Mouse (Mus musculus): ENCODE data around the gene Fat4. TPM values are rescaled to one million over a fixed set of nuclear protein-coding genes. Genes with fewer than 3 reads are reported as not detected.

Fat4 gene
- polyA plus RNA-seq, 1 experiment, result 1.6 TPM

GRCm38 (mm10) chr3:39010544-39010943 lies 123.8 kb downstream of the Fat4 start:
- Histone ChIP-seq H3K27ac (ENCODE audit: insufficient read depth, low read depth, low read length) (no peak overlapping the region), H3K27me3 (replicated peaks; ENCODE audit: control insufficient read depth, insufficient read depth, low read length) (no peaks in the 10 kb centered on the region), H3K4me3 (ENCODE audit: insufficient read depth, low read depth, low read length) (no peak overlapping the region), H3K36me3 (ENCODE audit: control insufficient read depth, insufficient read depth, low read length) (no peaks in the 10 kb centered on the region), H3K4me1 (ENCODE audit: control insufficient read depth, insufficient read depth, low read length) (no peaks in the 10 kb centered on the region)
- TF ChIP-seq POLR2A (IDR thresholded peaks at IDR 0.05; ENCODE audit: low read depth, low read length) (no peak), CTCF (conservative IDR thresholded peaks at IDR 0.05; ENCODE audit: insufficient read depth, insufficient read length, low read depth, low read length) (no peak)
- WGBS, result 76% methylated on average over 7 of the region's 7 CpGs
- no peak for DNase-seq

- no peak overlapping the region for H3K27ac ChIP-seq (ENCODE audit: insufficient read depth, low read depth, low read length)
- no peaks in the 10 kb centered on the region for H3K36me3 ChIP-seq (ENCODE audit: control insufficient read depth, insufficient read depth, low read length)
- DNase-seq, result no peak
- H3K27me3 ChIP-seq (replicated peaks; ENCODE audit: control insufficient read depth, insufficient read depth, low read length), result no peaks in the 10 kb centered on the region
- WGBS, result 61% methylated on average over 1 of the region's 1 CpGs
- TF ChIP-seq POLR2A (IDR thresholded peaks at IDR 0.05; ENCODE audit: low read depth, low read length) (no peak), CTCF (conservative IDR thresholded peaks at IDR 0.05; ENCODE audit: insufficient read depth, insufficient read length, low read depth, low read length) (no peak)
- no peak overlapping the region for H3K4me3 ChIP-seq (ENCODE audit: insufficient read depth, low read depth, low read length)
- H3K4me1 ChIP-seq (ENCODE audit: control insufficient read depth, insufficient read depth, low read length), result no peaks in the 10 kb centered on the region
These were observed 130.9 kb downstream of the Fat4 start for GRCm38 (mm10) chr3:39017633-39018032.

GRCm38 (mm10) chr3:39036113-39036512 lies 149.4 kb downstream of the Fat4 start:
- 49% methylated on average over 2 of the region's 2 CpGs for WGBS
- H3K36me3 ChIP-seq (ENCODE audit: control insufficient read depth, insufficient read depth, low read length), result no peaks in the 10 kb centered on the region
- no peaks in the 10 kb centered on the region for H3K27me3 ChIP-seq (replicated peaks; ENCODE audit: control insufficient read depth, insufficient read depth, low read length)
- no peaks in the 10 kb centered on the region for H3K4me1 ChIP-seq (ENCODE audit: control insufficient read depth, insufficient read depth, low read length)
- no peak overlapping the region for H3K27ac ChIP-seq (ENCODE audit: insufficient read depth, low read depth, low read length)
- no peak for TF ChIP-seq CTCF (conservative IDR thresholded peaks at IDR 0.05; ENCODE audit: insufficient read depth, insufficient read length, low read depth, low read length)
- no peak for TF ChIP-seq POLR2A (IDR thresholded peaks at IDR 0.05; ENCODE audit: low read depth, low read length)
- H3K4me3 ChIP-seq (ENCODE audit: insufficient read depth, low read depth, low read length), result no peak overlapping the region
- no peak for DNase-seq

GRCm38 (mm10) chr3:39046425-39046824 lies 159.7 kb downstream of the Fat4 start:
- no peak for DNase-seq

DNA sequence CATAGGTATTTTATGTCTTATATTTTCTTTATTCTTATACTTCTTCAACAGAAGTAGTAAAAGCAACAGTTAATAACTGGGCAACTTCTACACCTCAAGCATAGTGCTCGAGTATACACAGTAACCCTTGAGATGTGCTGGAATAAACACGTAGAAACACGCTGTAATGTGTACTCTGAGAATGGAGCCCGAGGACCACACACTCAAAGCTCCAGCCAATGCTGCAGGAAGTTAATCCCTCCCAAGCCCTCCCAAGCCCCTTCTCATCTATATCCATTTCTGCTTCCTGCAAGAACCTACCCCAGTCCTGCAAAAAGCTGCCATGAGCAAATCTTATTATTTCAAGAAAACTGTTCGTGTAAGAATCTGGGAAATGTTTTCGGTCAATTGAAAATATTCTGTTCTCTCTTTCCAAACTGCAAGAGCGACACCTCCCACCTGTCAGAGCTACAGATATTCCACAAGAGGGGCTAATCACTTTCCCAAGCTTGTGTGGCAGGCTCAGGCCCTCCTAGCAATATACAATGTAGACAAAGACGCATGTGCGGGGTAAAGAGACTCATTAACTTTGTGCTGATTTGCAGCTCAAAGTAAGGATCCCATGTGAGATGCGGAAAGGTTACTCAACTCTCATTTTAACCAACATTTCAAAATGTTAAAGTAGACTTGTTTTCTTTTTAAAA lies 161.0 kb downstream of the Fat4 start:
- DNase-seq, result no peak
- Histone ChIP-seq H3K4me1 (ENCODE audit: control insufficient read depth, insufficient read depth, low read length) (no peaks in the 10 kb centered on the region), H3K36me3 (ENCODE audit: control insufficient read depth, insufficient read depth, low read length) (no peaks in the 10 kb centered on the region), H3K27ac (ENCODE audit: insufficient read depth, low read depth, low read length) (no peak overlapping the region), H3K4me3 (ENCODE audit: insufficient read depth, low read depth, low read length) (no peak overlapping the region), H3K27me3 (replicated peaks; ENCODE audit: control insufficient read depth, insufficient read depth, low read length) (no peaks in the 10 kb centered on the region)
- 84% methylated on average over 10 of the region's 10 CpGs for WGBS
- TF ChIP-seq CTCF (conservative IDR thresholded peaks at IDR 0.05; ENCODE audit: insufficient read depth, insufficient read length, low read depth, low read length) (no peak), POLR2A (IDR thresholded peaks at IDR 0.05; ENCODE audit: low read depth, low read length) (no peak)

More at GRCm38 (mm10) chr3:39046425-39046824, 159.7 kb downstream of the Fat4 start:
- no peaks in the 10 kb centered on the region for H3K36me3 ChIP-seq (ENCODE audit: control insufficient read depth, insufficient read depth, low read length)
- no peaks in the 10 kb centered on the region; the same call in 1 of the 2 replicates for H3K4me1 ChIP-seq (ENCODE audit: control insufficient read depth, insufficient read depth, low read length)
- H3K27ac ChIP-seq (ENCODE audit: insufficient read depth, low read depth, low read length), result no peak overlapping the region
- H3K4me3 ChIP-seq (ENCODE audit: insufficient read depth, low read depth, low read length), result no peak overlapping the region
- no peaks in the 10 kb centered on the region for H3K27me3 ChIP-seq (replicated peaks; ENCODE audit: control insufficient read depth, insufficient read depth, low read length)
- TF ChIP-seq POLR2A (IDR thresholded peaks at IDR 0.05; ENCODE audit: low read depth, low read length), result no peak
- no peak for TF ChIP-seq CTCF (conservative IDR thresholded peaks at IDR 0.05; ENCODE audit: insufficient read depth, insufficient read length, low read depth, low read length)
- WGBS, result 55% methylated on average over 4 of the region's 4 CpGs

DNA sequence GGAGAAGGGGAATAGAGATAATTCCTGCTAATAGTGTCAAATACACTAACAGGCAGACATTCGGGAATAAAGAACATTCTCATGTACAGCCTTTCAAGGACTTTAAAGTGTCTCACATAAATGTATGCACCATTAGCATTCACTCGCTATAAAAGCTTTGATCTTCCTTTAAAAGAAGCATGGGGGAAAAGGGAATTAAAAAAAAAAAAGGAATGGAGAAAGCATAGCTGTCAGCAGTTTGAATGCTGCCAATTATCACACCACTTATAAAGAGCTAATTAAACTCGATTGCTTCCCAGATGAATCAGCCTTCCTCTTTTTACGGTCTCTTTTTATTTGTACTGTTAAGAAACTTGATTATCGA lies 161.5 kb downstream of the Fat4 start:
- WGBS, result 62% methylated on average over 5 of the region's 5 CpGs
- H3K36me3 ChIP-seq (ENCODE audit: control insufficient read depth, insufficient read depth, low read length), result no peaks in the 10 kb centered on the region
- H3K27me3 ChIP-seq (replicated peaks; ENCODE audit: control insufficient read depth, insufficient read depth, low read length), result no peaks in the 10 kb centered on the region
- H3K4me3 ChIP-seq (ENCODE audit: insufficient read depth, low read depth, low read length), result no peak overlapping the region
- H3K27ac ChIP-seq (ENCODE audit: insufficient read depth, low read depth, low read length), result no peak overlapping the region
- no peak for DNase-seq
- TF ChIP-seq CTCF (conservative IDR thresholded peaks at IDR 0.05; ENCODE audit: insufficient read depth, insufficient read length, low read depth, low read length), result no peak
- TF ChIP-seq POLR2A (IDR thresholded peaks at IDR 0.05; ENCODE audit: low read depth, low read length), result no peak
- H3K4me1 ChIP-seq (ENCODE audit: control insufficient read depth, insufficient read depth, low read length), result no peaks in the 10 kb centered on the region

DNA sequence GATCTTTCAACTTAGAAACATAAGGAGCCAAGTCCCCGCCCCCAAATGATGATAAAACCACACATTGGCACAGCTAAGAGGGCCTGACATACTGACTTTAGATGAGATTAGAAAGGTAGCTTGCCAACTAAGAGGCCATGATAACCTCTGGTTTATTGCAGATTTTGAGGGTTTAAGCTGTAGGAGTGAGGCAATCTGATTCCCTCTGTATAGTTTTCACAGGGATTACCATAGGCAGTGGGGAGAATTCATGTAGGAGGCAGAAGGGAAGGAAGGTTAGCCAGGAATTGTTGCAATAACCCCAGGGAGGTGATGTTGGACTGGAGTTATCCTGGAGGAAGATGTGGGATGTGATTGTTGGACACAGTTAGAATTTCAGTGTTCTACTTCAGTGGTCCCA lies 163.4 kb downstream of the Fat4 start:
- no peak for TF ChIP-seq POLR2A (IDR thresholded peaks at IDR 0.05; ENCODE audit: low read depth, low read length)
- no peak for TF ChIP-seq CTCF (conservative IDR thresholded peaks at IDR 0.05; ENCODE audit: insufficient read depth, insufficient read length, low read depth, low read length)
- H3K36me3 ChIP-seq (ENCODE audit: control insufficient read depth, insufficient read depth, low read length), result no peaks in the 10 kb centered on the region
- H3K27ac ChIP-seq (ENCODE audit: insufficient read depth, low read depth, low read length), result no peak overlapping the region
- H3K4me1 ChIP-seq (ENCODE audit: control insufficient read depth, insufficient read depth, low read length), result no peaks in the 10 kb centered on the region
- no peak overlapping the region for H3K4me3 ChIP-seq (ENCODE audit: insufficient read depth, low read depth, low read length)
- WGBS, result 96% methylated on average over 1 of the region's 1 CpGs
- H3K27me3 ChIP-seq (replicated peaks; ENCODE audit: control insufficient read depth, insufficient read depth, low read length), result no peaks in the 10 kb centered on the region
- no peak for DNase-seq
